Mouse (Mus musculus) urinary bladder, adult 18-20 months (tissue): ENCODE measurements around the gene S1pr1.

ENCODE experiments used
- DNase-seq, 2 experiments: peaks; one replicate each; pipeline ENCODE4 v3.0.0; 2022; ENCODE audit warnings: low spot score in 2 of 2, mixed read lengths in 2 of 2

Gene S1pr1

DNA sequence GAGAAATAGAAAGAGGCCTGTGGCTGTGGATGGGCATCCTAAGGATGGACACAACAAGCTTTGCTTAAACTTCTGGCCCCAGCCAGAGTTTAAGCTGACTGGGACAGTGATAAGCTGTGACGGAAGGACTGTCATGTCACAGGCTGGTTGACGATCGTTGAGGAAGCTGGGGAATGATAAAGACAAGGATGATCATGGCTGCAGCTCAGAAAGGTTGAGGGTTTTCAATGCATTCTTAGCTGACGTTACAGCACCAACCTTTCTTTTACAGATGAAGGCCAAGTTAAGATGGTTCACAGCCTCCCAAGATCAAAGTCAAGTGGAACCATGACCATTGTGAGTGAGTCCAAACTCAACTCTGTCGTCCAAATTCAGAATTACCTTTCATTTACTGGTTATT, 40.2 kb downstream of the S1pr1 start:
- DNase-seq = no peak

GRCm38 (mm10) chr3:115673663-115674157, 41.2 kb downstream of the S1pr1 start:
- DNase-seq = no peak

- DNase-seq = no peak
Measured at GRCm38 (mm10) chr3:115672965-115673662, 41.8 kb downstream of the S1pr1 start.

DNA sequence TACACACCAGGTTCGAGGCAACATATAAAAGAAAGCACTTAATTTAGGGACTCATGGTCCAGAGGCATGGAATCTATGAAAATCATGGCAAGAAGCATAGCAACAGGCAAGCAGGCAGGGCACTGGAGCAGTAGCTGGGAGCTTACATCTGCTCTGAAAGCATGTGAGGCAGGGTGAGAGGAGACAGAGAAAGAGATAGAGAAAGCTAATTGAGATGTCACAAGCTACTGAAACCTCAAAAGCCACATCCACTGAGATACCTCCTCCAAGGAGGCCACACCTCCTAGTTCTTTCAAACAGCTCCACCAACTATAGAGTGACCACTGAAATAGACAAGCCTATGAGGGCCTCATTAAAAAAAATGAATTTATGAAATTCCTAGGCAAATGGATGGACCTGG, 45.6 kb downstream of the S1pr1 start:
- DNase-seq = no peak

- no peak for DNase-seq
Measured at GRCm38 (mm10) chr3:115667182-115667581, 47.7 kb downstream of the S1pr1 start.

- no peak for DNase-seq
Measured at GRCm38 (mm10) chr3:115666547-115666946, 48.3 kb downstream of the S1pr1 start.

DNA sequence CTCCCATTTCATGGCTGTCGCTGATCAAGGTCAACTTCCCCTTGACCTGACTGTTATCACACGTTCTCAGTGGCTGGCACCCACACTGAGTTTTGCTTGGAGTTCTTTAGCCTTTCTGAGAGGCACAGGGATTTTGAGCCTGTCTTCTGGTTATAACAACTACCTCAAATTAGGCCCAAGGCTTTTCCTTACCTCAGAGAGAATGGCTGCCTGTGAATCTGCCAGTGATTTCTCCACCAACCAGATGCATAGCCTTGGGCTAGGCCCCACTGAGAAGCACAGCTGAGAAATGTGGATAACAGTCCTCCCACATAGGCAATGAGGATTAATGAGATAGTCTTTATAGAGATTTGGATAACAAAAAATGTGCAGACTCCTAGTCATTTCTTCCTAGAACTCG, 50.4 kb downstream of the S1pr1 start:
- no peak for DNase-seq

GRCm38 (mm10) chr3:115660701-115661460, 54.0 kb downstream of the S1pr1 start:
- peak; percentile 28 to 36 for DNase-seq
